Mouse (Mus musculus) ES-E14 (cell line): ENCODE results near the gene Ddx55.

ENCODE experiments used
- MAFK ChIP-seq: IDR thresholded peaks from 2 replicates; pipeline ENCODE4 v1.6.1; 2014; ENCODE audit warnings: mild to moderate bottlenecking, low read depth, low read length, inconsistent platforms; ENCODE audit not compliant: insufficient read depth
- ZC3H11A ChIP-seq: IDR thresholded peaks from 2 replicates; pipeline ENCODE4 v1.6.1; 2012; ENCODE audit warnings: low read depth, mild to moderate bottlenecking, inconsistent platforms, low read length, borderline replicate concordance

- TF ChIP-seq MAFK (no peak), ZC3H11A (no peak)
These were observed 42.1 kb upstream of the Ddx55 start for GRCm38 (mm10) chr5:124510536-124511050.
